ENCODE assay signal across 9 mouse cellular contexts in genomic region chr17:71965733-71966606, GRCm38 (mm10).
A peak's percentile ranks its signal among the peaks of the same experiment; 100 is the strongest.
DNase-seq lines count a peak whose midpoint lies in the region; ATAC-seq and TF ChIP-seq lines count a peak whose summit lies in the region.
"Had no signal": no experiment of that assay in that cellular context is flagged by ENCODE, and none has a peak within 500 bp of the region (broad histone marks: within the 10 kb centered on the region; RNA-seq: fewer than 3 reads in every experiment).

No protein-coding gene starts in this region.

- H3K4me1 ChIP-seq in lung, embryonic 14.5 days (ENCODE audit: insufficient read depth): no peaks in the 10 kb centered on the region
- no peaks in the 10 kb centered on the region for H3K4me1 ChIP-seq in neural tube, embryonic 14.5 days (ENCODE audit: control insufficient read depth, insufficient read depth, low read length)
- H3K4me1 ChIP-seq: liver, embryonic 13.5 days had no signal

- no peaks in the 10 kb centered on the region for H3K27me3 ChIP-seq in lung, embryonic 14.5 days (ENCODE audit: insufficient read depth, low read length)
- no peaks in the 10 kb centered on the region for H3K27me3 ChIP-seq in neural tube, embryonic 14.5 days (ENCODE audit: control insufficient read depth, insufficient read depth, low read length)
- H3K27me3 ChIP-seq: liver, embryonic 13.5 days had no signal

- peak; percentile 64 for TF ChIP-seq CTCF in lung, embryonic 14.5 days (IDR thresholded peaks at IDR 0.05; ENCODE audit: low read depth)

- no peak overlapping the region for H3K9ac ChIP-seq in lung, embryonic 14.5 days
- H3K9ac ChIP-seq in neural tube, embryonic 14.5 days (replicated peaks; ENCODE audit: low read depth, low read length): no peak overlapping the region
- H3K9ac ChIP-seq: liver, embryonic 13.5 days had no signal

- H3K4me3 ChIP-seq in lung, embryonic 14.5 days (ENCODE audit: low read depth, low read length): no peak overlapping the region
- H3K4me3 ChIP-seq in neural tube, embryonic 14.5 days (ENCODE audit: low read depth, low read length): no peak overlapping the region
- H3K4me3 ChIP-seq: liver, embryonic 13.5 days had no signal

- H3K4me2 ChIP-seq in lung, embryonic 14.5 days: no peak overlapping the region
- H3K4me2 ChIP-seq in neural tube, embryonic 14.5 days (ENCODE audit: low read depth, low read length): no peak overlapping the region
- H3K4me2 ChIP-seq: liver, embryonic 13.5 days had no signal

- no peaks in the 10 kb centered on the region for H3K36me3 ChIP-seq in lung, embryonic 14.5 days (ENCODE audit: insufficient read depth)
- H3K36me3 ChIP-seq in neural tube, embryonic 14.5 days (ENCODE audit: control insufficient read depth, insufficient read depth, low read length): no peaks in the 10 kb centered on the region
- H3K36me3 ChIP-seq: liver, embryonic 13.5 days had no signal

- no peaks in the 10 kb centered on the region for H3K9me3 ChIP-seq in lung, embryonic 14.5 days (ENCODE audit: low read depth, low read length)
- H3K9me3 ChIP-seq in neural tube, embryonic 14.5 days (ENCODE audit: control insufficient read depth, low read length): no peaks in the 10 kb centered on the region
- H3K9me3 ChIP-seq: liver, embryonic 13.5 days had no signal

- WGBS in lung, embryonic 14.5 days: 60% methylated on average over 9 of the region's 9 CpGs
- WGBS in neural tube, embryonic 14.5 days: 76% methylated on average over 9 of the region's 9 CpGs

- ATAC-seq in lung, embryonic 14.5 days (ENCODE audit: insufficient read depth): 0 out of 2 replicates have a peak, but pooled peaks have one; percentile 35
- ATAC-seq in hematopoietic stem cell, adult 5-6 weeks (replicated peaks in 1 of 2; ENCODE audit: insufficient read depth in 1 of 2, low FRiP score in 2 of 2, low TSS enrichment in 1 of 2, low read depth in 1 of 2, poor library complexity in 2 of 2, severe bottlenecking in 2 of 2): peak; percentile 34 to 58; a peak in 2 of 4 replicates
- peak; percentile 71; the same call in 1 of the 2 replicates for ATAC-seq in neural tube, embryonic 14.5 days (ENCODE audit: low read depth)
- no peak for ATAC-seq in inflammation-experienced regulatory T-cells, adult 6 months

- no peak overlapping the region for H3K27ac ChIP-seq in lung, embryonic 14.5 days (ENCODE audit: low read depth)
- H3K27ac ChIP-seq in neural tube, embryonic 14.5 days (ENCODE audit: low read depth, low read length): no peak overlapping the region
- H3K27ac ChIP-seq: liver, embryonic 13.5 days had no signal

- DNase-seq in lung, embryonic 14.5 days: peak; percentile 31
- DNase-seq in lung, postnatal 14 days: no peak
- DNase-seq in adrenal gland, postnatal 10 days: peak; percentile 54
- peak; percentile 15 for DNase-seq in fibroblast of lung, adult 2 months (ENCODE audit: low read depth)
- peak; percentile 48 to 49 for DNase-seq in layer of hippocampus, postnatal 36 days
- DNase-seq: liver, embryonic 13.5 days had no signal
